Mouse (Mus musculus) CH12.LX (cell line): ENCODE results near the gene Zbtb48. TPM values are rescaled to one million over a fixed set of nuclear protein-coding genes. Genes with fewer than 3 reads are reported as not detected.

ENCODE experiments used
- DNase-seq: peaks from one replicate; pipeline ENCODE4 v3.0.0-alpha.2; 2013; ENCODE audit errors: extremely low read depth
- H3K27ac ChIP-seq: 2 replicates; pipeline ENCODE4 v1.5.1; 2012; ENCODE audit warnings: low read depth, mild to moderate bottlenecking, control low read depth, moderate library complexity; ENCODE audit not compliant: insufficient read depth
- H3K27me3 ChIP-seq: replicated peaks from 2 replicates; pipeline ENCODE3; 2012; ENCODE audit warnings: inconsistent platforms
- H3K36me3 ChIP-seq, 2 experiments: replicated peaks in 1 of 2; 2 replicates each; pipeline versions ENCODE3 to v1.6.1; 2012; ENCODE audit warnings: inconsistent platforms in 1 of 2, low read length in 1 of 2, mild to moderate bottlenecking in 1 of 2, mixed read lengths in 1 of 2, moderate library complexity in 1 of 2; ENCODE audit not compliant: control insufficient read depth in 1 of 2, insufficient read depth in 1 of 2
- H3K4me1 ChIP-seq, 2 experiments: 2 replicates each; pipeline ENCODE4 v1.6.1; 2012; ENCODE audit warnings: inconsistent platforms in 1 of 2, moderate library complexity in 1 of 2; ENCODE audit not compliant: insufficient read depth in 2 of 2, control insufficient read depth in 1 of 2
- H3K4me2 ChIP-seq: 2 replicates; pipeline ENCODE4 v1.6.1; 2012; ENCODE audit warnings: low read depth, mild to moderate bottlenecking, control low read depth; ENCODE audit not compliant: poor library complexity, insufficient read depth, severe bottlenecking
- H3K4me3 ChIP-seq, 3 experiments: fragments of 150-350 bp in 1 of 3; sonication (generic) in 1 of 3; replicated peaks in 1 of 3; 2 replicates each; pipeline versions ENCODE3 to v1.5.1; 2011 to 2012; ENCODE audit warnings: low read depth in 2 of 3, low read length in 2 of 3, mild to moderate bottlenecking in 2 of 3, moderate library complexity in 2 of 3, control low read depth in 1 of 3, improper control_type of control experiment in 1 of 3, inconsistent platforms in 1 of 3, mixed read lengths in 1 of 3; ENCODE audit not compliant: poor library complexity in 1 of 3
- H3K79me2 ChIP-seq: replicated peaks from 2 replicates; pipeline ENCODE4 v1.6.1; 2012; ENCODE audit warnings: mild to moderate bottlenecking, moderate library complexity; ENCODE audit not compliant: control insufficient read depth, poor library complexity, insufficient read depth, severe bottlenecking; ENCODE audit errors: extremely low read depth
- H3K9ac ChIP-seq: 2 replicates; pipeline ENCODE4 v1.6.1; 2012; ENCODE audit warnings: low read depth, mild to moderate bottlenecking, control low read depth, moderate library complexity; ENCODE audit not compliant: insufficient read depth
- H3K9me3 ChIP-seq: replicated peaks from 2 replicates; pipeline ENCODE3; 2012; ENCODE audit warnings: low read length, inconsistent platforms, mixed read lengths
- BHLHE40 ChIP-seq: IDR thresholded peaks from 2 replicates; pipeline ENCODE4 v1.6.1; 2011; ENCODE audit warnings: mild to moderate bottlenecking, low read depth, low read length, improper control_type of control experiment
- CTCF ChIP-seq, 2 experiments: IDR thresholded peaks in 1 of 2; conservative IDR thresholded peaks in 1 of 2; 2 replicates each; pipeline ENCODE4 v1.5.1; 2011 to 2012; ENCODE audit warnings: low read depth in 2 of 2, low read length in 2 of 2, improper control_type of control experiment in 1 of 2, inconsistent platforms in 1 of 2, mild to moderate bottlenecking in 1 of 2, moderate library complexity in 1 of 2
- E2F4 ChIP-seq: IDR thresholded peaks from 2 replicates; pipeline ENCODE4 v1.6.1; 2011; ENCODE audit warnings: low read depth, low read length, improper control_type of control experiment; ENCODE audit not compliant: insufficient replicate concordance
- ELF1 ChIP-seq: IDR thresholded peaks from 2 replicates; pipeline ENCODE4 v1.6.1; 2014; ENCODE audit warnings: low read depth, mild to moderate bottlenecking, inconsistent platforms, low read length, improper control_type of control experiment
- EP300 ChIP-seq: IDR thresholded peaks from 2 replicates; pipeline ENCODE4 v1.6.1; 2011; ENCODE audit warnings: low read length, improper control_type of control experiment
- ETS1 ChIP-seq: conservative IDR thresholded peaks from 2 replicates; pipeline ENCODE4 v1.6.1; 2012; ENCODE audit warnings: low read depth, mild to moderate bottlenecking, inconsistent platforms, low read length, improper control_type of control experiment, moderate library complexity
- IRF4 ChIP-seq: IDR thresholded peaks from 2 replicates; pipeline ENCODE4 v1.6.1; 2014; ENCODE audit warnings: low read depth, mild to moderate bottlenecking, inconsistent platforms, low read length, improper control_type of control experiment
- JUN ChIP-seq: IDR thresholded peaks from 2 replicates; pipeline ENCODE4 v1.6.1; 2011; ENCODE audit warnings: low read depth, mild to moderate bottlenecking, low read length, improper control_type of control experiment, moderate library complexity; ENCODE audit not compliant: insufficient read depth
- KAT2A ChIP-seq: IDR thresholded peaks from 2 replicates; pipeline ENCODE4 v1.6.1; 2012; ENCODE audit warnings: low read length, improper control_type of control experiment, inconsistent platforms; ENCODE audit not compliant: insufficient replicate concordance
- MAFK ChIP-seq: IDR thresholded peaks from 2 replicates; pipeline ENCODE4 v1.6.1; 2011; ENCODE audit warnings: low read length, improper control_type of control experiment; ENCODE audit not compliant: insufficient replicate concordance
- MAX ChIP-seq: IDR thresholded peaks from 2 replicates; pipeline ENCODE4 v1.6.1; 2011; ENCODE audit warnings: low read length, improper control_type of control experiment
- MAZ ChIP-seq: IDR thresholded peaks from 2 replicates; pipeline ENCODE4 v1.6.1; 2012; ENCODE audit warnings: low read depth, mild to moderate bottlenecking, inconsistent platforms, low read length, improper control_type of control experiment, moderate library complexity
- MXI1 ChIP-seq: IDR thresholded peaks from 2 replicates; pipeline ENCODE4 v1.6.1; 2011; ENCODE audit warnings: mild to moderate bottlenecking, low read depth, low read length, improper control_type of control experiment
- MYC ChIP-seq: IDR thresholded peaks from 2 replicates; pipeline ENCODE4 v1.6.1; 2011; ENCODE audit warnings: low read depth, mild to moderate bottlenecking, improper control_type of control experiment, low read length
- NELFE ChIP-seq: IDR thresholded peaks from 2 replicates; pipeline ENCODE4 v1.6.1; 2011; ENCODE audit warnings: low read depth, low read length, improper control_type of control experiment
- NRF1 ChIP-seq: IDR thresholded peaks from 2 replicates; pipeline ENCODE4 v1.6.1; 2014; ENCODE audit warnings: low read depth, mild to moderate bottlenecking, inconsistent platforms, low read length, improper control_type of control experiment, moderate library complexity
- POLR2A ChIP-seq: IDR thresholded peaks from 2 replicates; pipeline ENCODE4 v1.6.1; 2011; ENCODE audit warnings: low read depth, mild to moderate bottlenecking, improper control_type of control experiment, low read length
- POLR2AphosphoS2 ChIP-seq: IDR thresholded peaks from 2 replicates; pipeline ENCODE4 v1.6.1; 2011; ENCODE audit warnings: low read depth, low read length, improper control_type of control experiment
- RAD21 ChIP-seq: IDR thresholded peaks from 2 replicates; pipeline ENCODE4 v1.6.1; 2011; ENCODE audit warnings: low read depth, mild to moderate bottlenecking, low read length, improper control_type of control experiment, moderate library complexity
- SMC3 ChIP-seq: IDR thresholded peaks from 2 replicates; pipeline ENCODE4 v1.6.1; 2011; ENCODE audit warnings: low read depth, low read length, improper control_type of control experiment
- TCF12 ChIP-seq: IDR thresholded peaks from 2 replicates; pipeline ENCODE4 v1.6.1; 2014; ENCODE audit warnings: low read depth, mild to moderate bottlenecking, inconsistent platforms, low read length, improper control_type of control experiment
- USF1 ChIP-seq: IDR thresholded peaks from 2 replicates; pipeline ENCODE4 v1.6.1; 2014; ENCODE audit warnings: low read depth, mild to moderate bottlenecking, inconsistent platforms, low read length, improper control_type of control experiment
- USF2 ChIP-seq: conservative IDR thresholded peaks from 2 replicates; pipeline ENCODE4 v1.6.1; 2011; ENCODE audit warnings: low read depth, low read length, improper control_type of control experiment
- ZC3H11A ChIP-seq: IDR thresholded peaks from 2 replicates; pipeline ENCODE4 v1.6.1; 2012; ENCODE audit warnings: low read depth, mild to moderate bottlenecking, inconsistent platforms, low read length, improper control_type of control experiment
- ZKSCAN1 ChIP-seq: IDR thresholded peaks from 2 replicates; pipeline ENCODE4 v1.6.1; 2012; ENCODE audit warnings: low read depth, inconsistent platforms, low read length, improper control_type of control experiment, borderline replicate concordance
- ZMIZ1 ChIP-seq: IDR thresholded peaks from 2 replicates; pipeline ENCODE4 v1.6.1; 2012; ENCODE audit warnings: low read depth, mild to moderate bottlenecking, inconsistent platforms, low read length, improper control_type of control experiment
- dilution Hi-C: fragments of 300-500 bp; cut with MboI; formaldehyde crosslinking; loops from 2 replicates; pipeline ENCODE4 v1.14.3; 2020; ENCODE audit warnings: low sequenced_read_pairs; ENCODE audit not compliant: extremely low pct_unique_long_range_greater_than_20kb, extremely low pct_ligation_motif_present
- in situ Hi-C: fragments of 300-500 bp; cut with MboI; formaldehyde crosslinking; loops from 3 replicates; pipeline ENCODE4 v1.14.3; 2019; ENCODE audit warnings: low sequenced_read_pairs, low pct_ligation_motif_present, low pct_unique_long_range_greater_than_20kb, mixed read lengths
- polyA plus RNA-seq: library from polyadenylated mRNA; unstranded; fragments of >175 nt; gene quantifications from 2 replicates; pipeline ENCODE4 v1.2.1, GENCODE M21; 2012; ENCODE audit warnings: low read depth; ENCODE audit not compliant: insufficient read length
- total RNA-seq, 2 experiments: library from RNA; depleted of rRNA; stranded (reverse); fragments of 300-350 nt in 1 of 2; fragments of >200 nt in 1 of 2; gene quantifications; 2 replicates each; pipeline ENCODE4 v1.2.3; 2012 to 2014

Gene Zbtb48
- total and polyA plus RNA-seq, 3 experiments, result 7.4 to 13.6 (median 10.5) TPM

DNA sequence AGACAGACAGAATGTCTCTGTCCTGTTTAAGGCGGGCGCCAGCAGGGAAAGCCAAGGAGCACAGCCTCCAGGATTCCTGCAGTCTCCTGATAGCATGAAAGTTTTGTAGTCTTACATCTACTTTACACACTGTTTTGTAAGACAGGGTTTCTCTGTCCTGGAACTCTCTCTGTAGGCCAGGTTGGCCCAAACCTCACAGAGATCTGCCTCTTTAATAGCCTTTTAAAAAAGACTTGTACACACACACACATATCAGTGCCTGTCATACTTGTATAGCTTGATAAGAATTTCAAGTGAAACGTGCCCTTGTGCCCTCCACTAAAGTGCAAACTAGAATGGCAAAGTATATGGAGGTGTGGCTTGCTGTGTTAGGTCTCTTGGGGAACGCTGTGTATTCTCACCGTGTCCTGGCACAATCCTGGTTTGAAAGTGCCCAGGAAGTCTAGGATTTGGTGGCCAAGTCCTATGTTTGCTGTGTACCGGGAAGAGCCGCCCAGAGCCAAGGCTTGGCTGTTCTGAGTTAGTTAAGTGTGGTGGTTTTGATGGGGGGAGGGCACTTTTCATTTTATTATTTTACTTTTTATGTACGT, 16.2 kb downstream of the Zbtb48 start:
- Histone ChIP-seq H3K79me2 (peaks cover 2% of the 10 kb centered on the region; the same call in 1 of the 2 replicates), H3K36me3 (peaks cover 26 to 48% of the 10 kb centered on the region in 2 experiments), H3K27ac (no peak overlapping the region), H3K9me3 (no peaks in the 10 kb centered on the region), H3K4me1 (peaks cover 9 to 36% of the 10 kb centered on the region in 2 experiments), H3K27me3 (peaks cover 18% of the 10 kb centered on the region), H3K4me2 (peak overlapping the region; percentile 86; the same call in 1 of the 2 replicates), H3K9ac (no peak overlapping the region), H3K4me3 (no peak overlapping the region)
- no peak for TF ChIP-seq ZC3H11A
- no peak for TF ChIP-seq POLR2AphosphoS2
- no peak for TF ChIP-seq SMC3
- no peak for TF ChIP-seq EP300
- no peak for TF ChIP-seq MYC
- no peak for TF ChIP-seq MXI1
- no peak for TF ChIP-seq USF1
- no peak for TF ChIP-seq ELF1
- no peak for TF ChIP-seq NRF1
- no peak for TF ChIP-seq JUN
- TF ChIP-seq TCF12, result no peak
- no peak for TF ChIP-seq IRF4
- TF ChIP-seq NELFE, result no peak
- TF ChIP-seq KAT2A, result no peak
- dilution Hi-C loops (no loop called here), in situ Hi-C loops (no loop called here)
- DNase-seq, result no peak

DNA sequence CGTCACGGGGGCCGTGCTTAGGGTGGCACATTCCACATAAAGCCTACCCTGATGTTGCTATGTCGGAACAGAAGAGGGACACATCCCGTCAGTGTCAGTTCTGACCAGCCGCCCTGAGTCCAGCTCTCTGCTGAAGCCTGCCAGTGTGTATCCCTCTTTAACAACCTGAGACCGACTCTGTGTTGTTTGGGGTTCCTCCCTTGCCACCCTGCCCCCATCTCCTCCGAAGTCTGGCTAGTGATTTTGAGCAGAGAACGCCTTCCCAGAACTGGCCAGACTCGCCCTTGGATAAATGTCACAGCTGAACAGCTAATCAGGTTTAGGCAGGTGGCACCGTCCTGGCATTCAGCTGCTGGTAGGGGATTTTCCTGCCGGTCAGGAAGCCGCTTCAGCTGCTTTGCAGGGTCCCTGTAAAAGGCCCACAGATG, 16.8 kb downstream of the Zbtb48 start:
- no peak overlapping the region for H3K27ac ChIP-seq
- dilution Hi-C loops (no loop called here), in situ Hi-C loops (no loop called here)
- H3K79me2 ChIP-seq, result peaks cover 2% of the 10 kb centered on the region; the same call in 1 of the 2 replicates
- peak overlapping the region; percentile 47; the same call in 1 of the 2 replicates for H3K9ac ChIP-seq
- DNase-seq, result no peak
- H3K4me1 ChIP-seq, result peaks cover 9 to 36% of the 10 kb centered on the region in 2 experiments
- TF ChIP-seq USF2 (no peak), CTCF (conservative IDR thresholded peaks at IDR 0.05 in 1 of 2, IDR thresholded peaks at IDR 0.05 in 1 of 2; ENCODE audit: low read depth in 2 of 2, low read length in 2 of 2) (no peak), ETS1 (no peak), EP300 (no peak), RAD21 (no peak), MAX (no peak), IRF4 (no peak), BHLHE40 (no peak), MYC (no peak), ZMIZ1 (no peak), MAZ (no peak), ZC3H11A (no peak), ZKSCAN1 (no peak), MAFK (no peak), POLR2A (no peak), KAT2A (no peak), ELF1 (no peak), E2F4 (no peak), MXI1 (no peak)
- H3K36me3 ChIP-seq, result peaks cover 26 to 42% of the 10 kb centered on the region in 2 experiments
- peak overlapping the region; percentile 86 for H3K4me2 ChIP-seq
- H3K4me3 ChIP-seq, result peak overlapping the region; percentile 68 to 92 (median 86)
- peaks cover 18% of the 10 kb centered on the region for H3K27me3 ChIP-seq
- H3K9me3 ChIP-seq, result no peaks in the 10 kb centered on the region
